In genomic region chr5:148053609-148053990, GRCm38 (mm10) we compare ENCODE assay signal across 20 mouse cellular contexts.
DNase-seq lines count a peak whose midpoint lies in the region; ATAC-seq lines count a peak whose summit lies in the region.
"Had no signal": no experiment of that assay in that cellular context is flagged by ENCODE, and none has a peak within 500 bp of the region (broad histone marks: within the 10 kb centered on the region; RNA-seq: fewer than 3 reads in every experiment).

No protein-coding gene starts in this region.

- peaks cover 13% of the 10 kb centered on the region for H3K4me1 ChIP-seq in hindbrain, embryonic 15.5 days (replicated peaks)
- peaks cover 7% of the 10 kb centered on the region; the same call in 1 of the 2 replicates for H3K4me1 ChIP-seq in hindbrain, embryonic 16.5 days (ENCODE audit: control insufficient read depth, insufficient read depth, low read depth, low read length)
- H3K4me1 ChIP-seq: embryonic facial prominence, embryonic 10.5 days; embryonic facial prominence, embryonic 13.5 days had no signal

- H3K9me3 ChIP-seq in hindbrain, embryonic 15.5 days, result no peaks in the 10 kb centered on the region
- no peaks in the 10 kb centered on the region for H3K9me3 ChIP-seq in hindbrain, embryonic 16.5 days (ENCODE audit: control insufficient read depth, low read length)
- H3K9me3 ChIP-seq: embryonic facial prominence, embryonic 13.5 days had no signal

- H3K27ac ChIP-seq in hindbrain, embryonic 15.5 days (replicated peaks), result no peak overlapping the region
- no peak overlapping the region for H3K27ac ChIP-seq in hindbrain, embryonic 16.5 days (ENCODE audit: low read depth, low read length)
- H3K27ac ChIP-seq: embryonic facial prominence, embryonic 10.5 days; embryonic facial prominence, embryonic 13.5 days; forebrain, embryonic 13.5 days; gastrocnemius, adult 2 months had no signal

- 0 out of 2 replicates have a peak, but pooled peaks have one; percentile 45 for ATAC-seq in hindbrain, embryonic 15.5 days (ENCODE audit: low FRiP score, low read depth)
- ATAC-seq in hindbrain, embryonic 16.5 days, result no peak; the same call in 1 of the 2 replicates
- ATAC-seq: forebrain, embryonic 13.5 days; intestine, postnatal 0 days; Patski had no signal

- H3K4me3 ChIP-seq in hindbrain, embryonic 15.5 days, result no peak overlapping the region
- H3K4me3 ChIP-seq in hindbrain, embryonic 16.5 days (ENCODE audit: low read length), result no peak overlapping the region
- H3K4me3 ChIP-seq: embryonic facial prominence, embryonic 10.5 days; embryonic facial prominence, embryonic 13.5 days; erythroblast, embryonic 14.5 days; forebrain, embryonic 13.5 days; gastrocnemius, adult 2 months had no signal

- H3K9ac ChIP-seq in hindbrain, embryonic 15.5 days, result no peak overlapping the region
- no peak overlapping the region for H3K9ac ChIP-seq in hindbrain, embryonic 16.5 days (ENCODE audit: low read depth, low read length)
- H3K9ac ChIP-seq: embryonic facial prominence, embryonic 13.5 days; forebrain, embryonic 13.5 days had no signal

- H3K4me2 ChIP-seq in hindbrain, embryonic 15.5 days, result no peak overlapping the region
- H3K4me2 ChIP-seq in hindbrain, embryonic 16.5 days (ENCODE audit: low read length), result no peak overlapping the region
- H3K4me2 ChIP-seq: embryonic facial prominence, embryonic 13.5 days; forebrain, embryonic 13.5 days; heart, embryonic 11.5 days had no signal

- WGBS in hindbrain, embryonic 15.5 days, result 71% methylated on average over 4 of the region's 4 CpGs
- 69% methylated on average over 4 of the region's 4 CpGs for WGBS in hindbrain, embryonic 16.5 days

- H3K27me3 ChIP-seq in hindbrain, embryonic 15.5 days, result no peaks in the 10 kb centered on the region
- H3K27me3 ChIP-seq in hindbrain, embryonic 16.5 days (replicated peaks; ENCODE audit: control insufficient read depth, insufficient read depth, low read length), result no peaks in the 10 kb centered on the region
- H3K27me3 ChIP-seq: CH12.LX; embryonic facial prominence, embryonic 13.5 days; forebrain, embryonic 13.5 days had no signal

- DNase-seq in cerebellum, adult 18-20 months, result peak; percentile 65 to 66
- DNase-seq in cerebellum, adult 9-11 months, result no peak
- DNase-seq in cerebellum, postnatal 14 days, result peak; percentile 80 to 84
- DNase-seq in cerebellum, adult 8-10 months, result no peak
- DNase-seq in brain, adult 2 months (ENCODE audit: low read depth, low spot score), result peak; percentile 72
- DNase-seq: B cell, adult 2 months; embryo, embryonic 11 days; kidney, adult 2 months had no signal

- no peaks in the 10 kb centered on the region for H3K36me3 ChIP-seq in hindbrain, embryonic 15.5 days
- H3K36me3 ChIP-seq in hindbrain, embryonic 16.5 days (ENCODE audit: control insufficient read depth, insufficient read depth, low read length), result no peaks in the 10 kb centered on the region
- H3K36me3 ChIP-seq: embryonic facial prominence, embryonic 10.5 days; embryonic facial prominence, embryonic 13.5 days; G1E had no signal

Comparison
In these comparisons a context has a peak if more than half of its experiments do, and no peak if none do; other contexts are left out.
1. DNase-seq: peak in cerebellum, adult 18-20 months (2 of 2), cerebellum, postnatal 14 days (2 of 2) and brain, adult 2 months (single experiment); none in cerebellum, adult 9-11 months (single experiment) and cerebellum, adult 8-10 months (single experiment).